Mouse (Mus musculus) myocyte (in vitro differentiated cells): ENCODE data around the gene Smyd3. TPM values are rescaled to one million over a fixed set of nuclear protein-coding genes. Genes with fewer than 3 reads are reported as not detected.

Experiments used
- H3K27me3 ChIP-seq: one replicate; pipeline ENCODE4 v1.6.1; 2011; ENCODE audit not compliant: control insufficient read depth, insufficient read depth, insufficient read length
- H3K36me3 ChIP-seq: one replicate; pipeline ENCODE4 v1.6.1; 2011; ENCODE audit not compliant: control insufficient read depth, insufficient read depth
- H3K4me2 ChIP-seq: one replicate; pipeline ENCODE4 v1.6.1; 2011; ENCODE audit warnings: low read depth, control low read depth
- H3K4me3 ChIP-seq: one replicate; pipeline ENCODE4 v1.5.1; 2011; ENCODE audit warnings: mild to moderate bottlenecking, control low read depth, moderate library complexity
- H3K79me2 ChIP-seq: one replicate; pipeline ENCODE4 v1.6.1; 2011; ENCODE audit not compliant: control insufficient read depth, insufficient read depth
- H3ac ChIP-seq: one replicate; pipeline ENCODE4 v1.6.1; 2011; ENCODE audit not compliant: control insufficient read depth, insufficient read length
- CEBPB ChIP-seq: IDR thresholded peaks from 2 replicates; pipeline ENCODE4 v1.6.1; 2011; ENCODE audit warnings: mild to moderate bottlenecking, moderate library complexity; ENCODE audit not compliant: poor library complexity, insufficient read depth, severe bottlenecking
- E2F4 ChIP-seq: IDR thresholded peaks from one replicate; pipeline ENCODE4 v1.6.1; 2011; ENCODE audit warnings: mild to moderate bottlenecking, control low read depth, moderate library complexity; ENCODE audit not compliant: insufficient read depth
- MAX ChIP-seq: IDR thresholded peaks from one replicate; pipeline ENCODE4 v1.6.1; 2011; ENCODE audit warnings: low read depth, mild to moderate bottlenecking, control low read depth
- MYOD1 ChIP-seq, 3 experiments: IDR thresholded peaks; one replicate each; pipeline ENCODE4 v1.6.1; 2011; ENCODE audit warnings: control low read depth in 2 of 3, low read depth in 2 of 3, mild to moderate bottlenecking in 2 of 3, moderate library complexity in 1 of 3; ENCODE audit not compliant: insufficient read length in 2 of 3, control insufficient read depth in 1 of 3
- MYOG ChIP-seq, 3 experiments: IDR thresholded peaks; one replicate each; pipeline ENCODE4 v1.6.1; 2011; ENCODE audit warnings: control low read depth in 2 of 3, low read depth in 2 of 3, mild to moderate bottlenecking in 2 of 3; ENCODE audit not compliant: insufficient read length in 2 of 3, control insufficient read depth in 1 of 3, insufficient read depth in 1 of 3
- POLR2A ChIP-seq: IDR thresholded peaks from one replicate; pipeline ENCODE4 v1.6.1; 2011; ENCODE audit warnings: low read depth, mild to moderate bottlenecking, control low read depth, moderate library complexity; ENCODE audit not compliant: insufficient read length
- POLR2AphosphoS2 ChIP-seq: IDR thresholded peaks from one replicate; pipeline ENCODE4 v1.6.1; 2011; ENCODE audit warnings: low read depth, control low read depth; ENCODE audit not compliant: insufficient read length
- REST ChIP-seq: IDR thresholded peaks from one replicate; pipeline ENCODE4 v1.6.1; 2011; ENCODE audit warnings: mild to moderate bottlenecking, control low read depth, moderate library complexity; ENCODE audit not compliant: insufficient read depth, insufficient read length
- SRF ChIP-seq: IDR thresholded peaks from one replicate; pipeline ENCODE4 v1.6.1; 2011; ENCODE audit warnings: low read depth; ENCODE audit not compliant: control insufficient read depth, insufficient read length
- TCF12 ChIP-seq: IDR thresholded peaks from one replicate; pipeline ENCODE4 v1.6.1; 2011; ENCODE audit warnings: mild to moderate bottlenecking, control low read depth; ENCODE audit not compliant: poor library complexity, insufficient read depth, severe bottlenecking
- TCF3 ChIP-seq: IDR thresholded peaks from one replicate; pipeline ENCODE4 v1.6.1; 2011; ENCODE audit warnings: low read depth, control low read depth; ENCODE audit not compliant: insufficient read length
- USF1 ChIP-seq: IDR thresholded peaks from one replicate; pipeline ENCODE4 v1.6.1; 2011; ENCODE audit warnings: low read depth, mild to moderate bottlenecking, control low read depth, moderate library complexity
- polyA plus RNA-seq: library from polyadenylated mRNA; unstranded; fragments of >200 nt; fragmentation: generic; extraction: Trizol; gene quantifications from one replicate; pipeline ENCODE4 v1.2.1, GENCODE M21; 2012; ENCODE audit warnings: missing spikeins

The Smyd3 gene
- polyA plus RNA-seq, 1 experiment = 22.7 TPM

- no peak for TF ChIP-seq SRF
- no peak for TF ChIP-seq REST
- TF ChIP-seq POLR2A = no peak
- TF ChIP-seq MYOG (IDR thresholded peaks at IDR 0.05; ENCODE audit: control insufficient read depth in 1 of 3, insufficient read depth in 1 of 3, insufficient read length in 2 of 3, low read depth in 2 of 3) = no peak
- TF ChIP-seq E2F4 = no peak
- no peak for TF ChIP-seq CEBPB
- no peak for TF ChIP-seq POLR2AphosphoS2
- no peak for TF ChIP-seq MAX
- no peak for TF ChIP-seq TCF12
- no peak for TF ChIP-seq USF1
- TF ChIP-seq TCF3 = no peak
- Histone ChIP-seq H3K36me3 (no peaks in the 10 kb centered on the region), H3ac (no peak overlapping the region), H3K4me2 (no peak overlapping the region), H3K4me3 (no peak overlapping the region), H3K27me3 (no peaks in the 10 kb centered on the region), H3K79me2 (no peaks in the 10 kb centered on the region)
These were observed 228.1 kb downstream of the Smyd3 start for GRCm38 (mm10) chr1:179289744-179290143.

GRCm38 (mm10) chr1:179286748-179287147 is 231.1 kb downstream of the Smyd3 start:
- Histone ChIP-seq H3K79me2 (no peaks in the 10 kb centered on the region), H3K27me3 (no peaks in the 10 kb centered on the region), H3K4me3 (no peak overlapping the region), H3K4me2 (no peak overlapping the region), H3ac (no peak overlapping the region), H3K36me3 (no peaks in the 10 kb centered on the region)
- no peak for TF ChIP-seq CEBPB
- no peak for TF ChIP-seq E2F4
- TF ChIP-seq TCF12 = no peak
- no peak for TF ChIP-seq TCF3
- no peak for TF ChIP-seq MYOG (IDR thresholded peaks at IDR 0.05; ENCODE audit: control insufficient read depth in 1 of 3, insufficient read depth in 1 of 3, insufficient read length in 2 of 3, low read depth in 2 of 3)
- no peak for TF ChIP-seq POLR2AphosphoS2
- TF ChIP-seq MAX = no peak
- no peak for TF ChIP-seq MYOD1 (IDR thresholded peaks at IDR 0.05; ENCODE audit: control insufficient read depth in 1 of 3, insufficient read length in 2 of 3, low read depth in 2 of 3)
- TF ChIP-seq USF1 = no peak
- TF ChIP-seq REST = no peak
- TF ChIP-seq SRF = no peak
- no peak for TF ChIP-seq POLR2A

- Histone ChIP-seq H3K36me3 (no peaks in the 10 kb centered on the region), H3K79me2 (no peaks in the 10 kb centered on the region), H3K27me3 (no peaks in the 10 kb centered on the region), H3ac (no peak overlapping the region), H3K4me3 (no peak overlapping the region), H3K4me2 (no peak overlapping the region)
- no peak for TF ChIP-seq TCF3
- TF ChIP-seq E2F4 = no peak
- TF ChIP-seq POLR2A = no peak
- no peak for TF ChIP-seq SRF
- no peak for TF ChIP-seq POLR2AphosphoS2
- no peak for TF ChIP-seq MYOD1 (IDR thresholded peaks at IDR 0.05; ENCODE audit: control insufficient read depth in 1 of 3, insufficient read length in 2 of 3, low read depth in 2 of 3)
- TF ChIP-seq USF1 = no peak
- no peak for TF ChIP-seq TCF12
- no peak for TF ChIP-seq REST
- TF ChIP-seq MYOG (IDR thresholded peaks at IDR 0.05; ENCODE audit: control insufficient read depth in 1 of 3, insufficient read depth in 1 of 3, insufficient read length in 2 of 3, low read depth in 2 of 3) = no peak
- no peak for TF ChIP-seq MAX
These were observed 235.0 kb downstream of the Smyd3 start for GRCm38 (mm10) chr1:179282821-179283220.

DNA sequence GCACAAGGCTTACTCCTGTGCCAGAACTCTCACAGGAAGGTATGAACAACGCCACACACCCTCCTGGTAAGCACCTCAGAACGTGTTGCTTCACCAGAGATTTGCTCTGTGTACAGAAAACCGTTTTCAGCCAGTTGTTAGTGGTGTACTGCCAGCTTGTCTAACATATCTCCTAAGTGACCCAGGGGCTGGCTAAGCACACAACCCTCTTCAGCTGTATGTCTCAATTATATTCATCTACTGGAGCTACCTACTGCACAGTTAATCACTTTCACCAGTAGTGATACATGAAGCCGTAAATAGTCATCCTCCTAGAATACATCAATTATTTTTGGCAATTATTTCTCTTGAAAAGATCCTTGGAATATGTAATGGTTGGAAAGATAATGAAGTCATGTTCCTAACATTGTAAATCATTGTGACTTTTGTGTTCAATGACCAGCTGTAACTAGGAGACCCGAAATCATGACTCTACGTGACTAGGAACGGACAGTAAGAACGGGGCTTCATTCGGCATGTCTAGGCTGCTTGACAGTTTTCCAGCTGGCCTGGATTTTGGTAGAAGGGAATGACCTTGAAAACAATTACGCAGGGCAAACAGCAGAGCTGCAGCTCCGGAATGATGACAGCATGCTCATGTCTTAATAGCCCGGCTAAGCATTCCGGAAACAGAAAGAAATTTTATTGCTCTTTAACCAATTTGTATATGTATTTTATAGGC is 236.3 kb downstream of the Smyd3 start:
- Histone ChIP-seq H3K27me3 (no peaks in the 10 kb centered on the region), H3K36me3 (no peaks in the 10 kb centered on the region), H3ac (no peak overlapping the region), H3K79me2 (no peaks in the 10 kb centered on the region), H3K4me3 (no peak overlapping the region), H3K4me2 (no peak overlapping the region)
- TF ChIP-seq E2F4 (no peak), TCF12 (no peak), POLR2A (no peak), CEBPB (no peak), TCF3 (no peak), MYOD1 (IDR thresholded peaks at IDR 0.05; ENCODE audit: control insufficient read depth in 1 of 3, insufficient read length in 2 of 3, low read depth in 2 of 3) (no peak), USF1 (no peak), POLR2AphosphoS2 (no peak), SRF (no peak), MYOG (IDR thresholded peaks at IDR 0.05; ENCODE audit: control insufficient read depth in 1 of 3, insufficient read depth in 1 of 3, insufficient read length in 2 of 3, low read depth in 2 of 3) (no peak), REST (no peak), MAX (no peak)

GRCm38 (mm10) chr1:179279116-179279515 is 238.7 kb downstream of the Smyd3 start:
- Histone ChIP-seq H3ac (no peak overlapping the region), H3K79me2 (no peaks in the 10 kb centered on the region), H3K36me3 (no peaks in the 10 kb centered on the region), H3K27me3 (no peaks in the 10 kb centered on the region), H3K4me2 (no peak overlapping the region), H3K4me3 (no peak overlapping the region)
- TF ChIP-seq REST (no peak), SRF (no peak), USF1 (no peak), MYOD1 (IDR thresholded peaks at IDR 0.05; ENCODE audit: control insufficient read depth in 1 of 3, insufficient read length in 2 of 3, low read depth in 2 of 3) (no peak)
